Mouse (Mus musculus) bone marrow, adult 2 months (tissue): ENCODE measurements around the gene Adamtsl5.

ENCODE experiments used
- CTCF ChIP-seq: fragments of 200-500 bp; IDR thresholded peaks from 2 replicates; pipeline ENCODE4 v1.5.1; 2011; ENCODE audit warnings: low read length, control low read depth; ENCODE audit not compliant: control insufficient read depth, insufficient read depth
- POLR2A ChIP-seq: fragments of 200-500 bp; IDR thresholded peaks from 2 replicates; pipeline ENCODE4 v1.6.1; 2011; ENCODE audit warnings: low read depth, mild to moderate bottlenecking, control low read depth, low read length, borderline replicate concordance; ENCODE audit not compliant: control insufficient read depth

DNA sequence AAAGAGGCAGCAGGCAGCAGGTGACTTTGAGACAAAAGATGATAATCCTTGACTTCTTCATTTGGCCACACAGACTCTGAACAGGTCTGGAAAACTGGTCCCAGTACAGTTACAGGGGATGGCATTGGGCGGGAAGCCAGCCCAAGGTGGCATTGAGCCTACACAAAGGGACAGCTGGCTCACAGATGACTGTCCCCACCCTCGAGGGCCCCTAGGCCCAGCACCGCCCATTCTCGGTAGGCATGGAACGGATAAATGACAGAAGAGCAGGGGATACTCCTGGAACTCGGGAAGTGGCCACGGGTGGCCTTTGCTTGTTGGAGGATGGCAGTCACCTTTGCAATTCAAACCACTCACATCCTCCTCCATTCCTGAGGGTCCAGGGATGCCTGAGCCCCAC, 37.1 kb upstream of the Adamtsl5 start:
- TF ChIP-seq POLR2A, result no peak
- no peak for TF ChIP-seq CTCF
